Mouse (Mus musculus) C2C12 (cell line): ENCODE results near the gene Gbe1. TPM values are rescaled to one million over a fixed set of nuclear protein-coding genes. Genes with fewer than 3 reads are reported as not detected.

Experiments used
- H3K27me3 ChIP-seq: one replicate; pipeline ENCODE4 v1.6.1; 2011; ENCODE audit not compliant: control insufficient read depth, insufficient read depth, insufficient read length
- H3K36me3 ChIP-seq: one replicate; pipeline ENCODE4 v1.6.1; 2011; ENCODE audit not compliant: control insufficient read depth, insufficient read depth
- H3K4me3 ChIP-seq: one replicate; pipeline ENCODE4 v1.5.1; 2011; ENCODE audit warnings: mild to moderate bottlenecking, control low read depth; ENCODE audit not compliant: poor library complexity, insufficient read depth, severe bottlenecking
- H3K79me2 ChIP-seq: one replicate; pipeline ENCODE4 v1.6.1; 2011; ENCODE audit not compliant: control insufficient read depth, insufficient read depth
- H3K79me3 ChIP-seq: one replicate; pipeline ENCODE4 v1.6.1; 2011; ENCODE audit warnings: low read depth, control low read depth
- H3ac ChIP-seq: one replicate; pipeline ENCODE3; 2011; ENCODE audit warnings: low read depth; ENCODE audit not compliant: control insufficient read depth, insufficient read length
- CEBPB ChIP-seq: IDR thresholded peaks from one replicate; pipeline ENCODE4 v1.6.1; 2011; ENCODE audit warnings: low read depth, mild to moderate bottlenecking, control low read depth, moderate library complexity
- CTCF ChIP-seq: IDR thresholded peaks from one replicate; pipeline ENCODE4 v1.5.1; 2011; ENCODE audit not compliant: control insufficient read depth, insufficient read depth, insufficient read length
- FOSL1 ChIP-seq: IDR thresholded peaks from one replicate; pipeline ENCODE4 v1.8.0; 2011; ENCODE audit warnings: mild to moderate bottlenecking, low read length; ENCODE audit not compliant: poor library complexity, insufficient read depth, severe bottlenecking
- MAX ChIP-seq: IDR thresholded peaks from one replicate; pipeline ENCODE4 v1.6.1; 2011; ENCODE audit warnings: mild to moderate bottlenecking, control low read depth
- MYOD1 ChIP-seq: IDR thresholded peaks from one replicate; pipeline ENCODE4 v1.6.1; 2011; ENCODE audit warnings: low read depth; ENCODE audit not compliant: control insufficient read depth, insufficient read length
- MYOG ChIP-seq: IDR thresholded peaks from one replicate; pipeline ENCODE4 v1.6.1; 2011; ENCODE audit not compliant: control insufficient read depth, insufficient read length; ENCODE audit errors: extremely low read depth
- USF1 ChIP-seq: IDR thresholded peaks from one replicate; pipeline ENCODE4 v1.6.1; 2011; ENCODE audit warnings: low read depth, mild to moderate bottlenecking, control low read depth, moderate library complexity
- polyA plus RNA-seq: library from polyadenylated mRNA; unstranded; fragments of >200 nt; fragmentation: generic; extraction: Trizol; gene quantifications from one replicate; pipeline ENCODE4 v1.2.1, GENCODE M21; 2012; ENCODE audit warnings: missing spikeins

Gene Gbe1
- polyA plus RNA-seq, 1 experiment: 5.5 TPM

DNA sequence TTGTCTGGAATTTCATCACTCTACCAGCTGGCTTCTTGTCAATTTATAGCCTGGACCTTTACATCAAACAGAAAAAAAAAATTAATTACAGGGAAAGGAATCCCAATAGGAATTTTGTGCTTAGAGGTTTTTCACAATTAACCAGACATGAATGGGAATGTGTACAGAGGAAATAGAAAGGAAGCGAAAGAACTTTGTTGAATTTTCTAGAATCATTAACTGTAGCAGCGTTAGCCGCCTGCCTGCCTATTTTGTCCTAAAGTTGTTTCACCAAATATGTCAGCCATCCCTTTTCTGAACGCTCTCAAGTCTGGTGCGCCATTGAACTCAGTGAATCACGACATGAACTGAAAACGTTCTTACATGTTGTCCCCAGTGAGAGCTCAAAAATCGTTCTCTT lies 209.8 kb downstream of the Gbe1 start:
- Histone ChIP-seq H3ac (no peak overlapping the region), H3K27me3 (no peaks in the 10 kb centered on the region), H3K36me3 (no peaks in the 10 kb centered on the region), H3K79me3 (no peaks in the 10 kb centered on the region), H3K79me2 (no peaks in the 10 kb centered on the region), H3K4me3 (no peak overlapping the region)
- TF ChIP-seq USF1 (no peak), MYOD1 (no peak), MAX (no peak), CEBPB (no peak), MYOG (no peak), CTCF (no peak), FOSL1 (no peak)

DNA sequence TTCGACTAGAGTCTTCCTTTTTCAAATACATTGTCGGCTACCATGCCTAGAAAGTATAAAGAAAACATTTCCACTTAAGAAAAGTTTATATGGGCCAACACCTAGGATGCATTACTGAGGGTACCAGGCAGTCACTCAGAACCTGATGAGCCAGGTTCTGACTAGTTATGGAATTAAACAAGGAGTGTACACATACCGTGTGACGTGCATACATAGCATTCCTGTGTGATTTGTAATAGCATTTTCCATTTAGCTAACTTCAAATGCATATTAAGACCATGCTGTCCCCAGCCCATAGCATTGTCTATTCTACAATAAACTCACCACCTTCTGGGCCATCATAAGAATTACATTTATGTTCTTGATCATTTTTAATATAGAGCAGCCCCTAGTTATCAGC lies 210.5 kb downstream of the Gbe1 start:
- no peak overlapping the region for H3ac ChIP-seq
- H3K4me3 ChIP-seq: no peak overlapping the region
- no peaks in the 10 kb centered on the region for H3K36me3 ChIP-seq
- no peaks in the 10 kb centered on the region for H3K79me2 ChIP-seq
- no peaks in the 10 kb centered on the region for H3K79me3 ChIP-seq
- no peaks in the 10 kb centered on the region for H3K27me3 ChIP-seq
- TF ChIP-seq MYOD1 (no peak), MAX (no peak), USF1 (no peak), CEBPB (no peak), CTCF (no peak), MYOG (no peak), FOSL1 (no peak)

DNA sequence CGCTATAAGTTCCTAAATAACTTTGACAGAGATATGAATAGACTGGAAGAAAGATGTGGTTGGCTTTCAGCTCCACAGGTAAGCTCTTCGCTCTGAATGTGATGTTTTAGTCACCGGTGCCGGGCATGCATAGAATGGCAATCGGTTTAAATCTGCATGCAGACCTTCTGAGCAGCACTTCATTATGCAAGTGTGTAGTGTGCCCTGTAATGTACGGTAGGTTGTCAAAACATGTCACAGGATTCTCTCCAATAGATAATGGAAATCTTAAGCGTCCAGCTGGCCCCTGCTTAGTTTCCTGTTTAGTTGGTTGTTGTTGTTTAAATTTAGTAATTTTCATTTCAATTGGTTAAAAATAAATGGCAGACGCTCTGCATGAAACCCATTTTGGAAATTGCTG lies 213.5 kb downstream of the Gbe1 start:
- no peaks in the 10 kb centered on the region for H3K27me3 ChIP-seq
- no peaks in the 10 kb centered on the region for H3K79me2 ChIP-seq
- TF ChIP-seq MYOG (no peak), FOSL1 (no peak), USF1 (no peak), CEBPB (no peak), CTCF (no peak), MAX (no peak), MYOD1 (no peak)
- H3ac ChIP-seq: no peak overlapping the region
- H3K4me3 ChIP-seq: no peak overlapping the region
- H3K36me3 ChIP-seq: no peaks in the 10 kb centered on the region
- H3K79me3 ChIP-seq: no peaks in the 10 kb centered on the region

DNA sequence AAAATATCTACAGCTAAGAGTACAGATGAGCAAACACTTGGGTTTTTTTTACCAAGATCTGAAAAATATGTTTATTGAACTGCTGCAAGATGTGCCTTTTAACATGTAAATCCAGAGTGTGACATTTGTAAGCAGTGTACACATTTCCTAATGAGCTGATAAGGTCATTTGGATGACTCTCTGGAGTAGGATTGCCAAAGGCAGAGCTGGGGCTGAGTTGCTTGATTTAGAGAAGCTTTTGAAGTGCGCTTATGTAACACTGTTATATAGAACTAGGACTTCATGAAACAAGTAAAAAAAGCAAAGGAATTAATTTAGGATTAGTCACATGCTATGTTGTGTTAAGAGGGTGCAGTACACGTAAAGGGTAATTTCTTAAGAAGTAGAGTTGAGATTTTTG lies 221.5 kb downstream of the Gbe1 start:
- no peak overlapping the region for H3K4me3 ChIP-seq
- H3K79me3 ChIP-seq: no peaks in the 10 kb centered on the region
- TF ChIP-seq CEBPB: no peak
- H3K79me2 ChIP-seq: no peaks in the 10 kb centered on the region
- H3K36me3 ChIP-seq: no peaks in the 10 kb centered on the region
- H3ac ChIP-seq: no peak overlapping the region
- H3K27me3 ChIP-seq: no peaks in the 10 kb centered on the region

DNA sequence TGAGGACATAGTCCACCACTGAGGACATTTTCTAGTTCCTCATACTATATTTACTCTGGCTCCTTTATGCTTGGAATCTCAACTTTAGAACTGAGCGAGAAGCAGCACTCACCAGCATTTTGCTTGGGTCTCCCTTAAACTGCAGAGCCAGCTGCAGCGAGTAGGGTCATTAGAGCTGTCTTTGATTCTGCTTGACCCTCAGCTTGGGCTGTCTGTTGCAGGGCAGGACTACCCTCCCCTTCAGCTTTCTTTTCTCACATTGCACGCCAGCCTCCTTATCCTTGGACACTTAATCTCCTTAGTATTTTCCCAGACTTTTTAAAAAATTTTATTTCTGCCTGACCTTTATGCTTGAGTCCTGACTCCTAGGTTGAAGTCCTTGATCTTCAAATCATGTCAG lies 237.1 kb downstream of the Gbe1 start:
- Histone ChIP-seq H3K27me3 (no peaks in the 10 kb centered on the region), H3K36me3 (no peaks in the 10 kb centered on the region), H3K79me3 (no peaks in the 10 kb centered on the region), H3K79me2 (no peaks in the 10 kb centered on the region), H3ac (no peak overlapping the region), H3K4me3 (no peak overlapping the region)
- TF ChIP-seq FOSL1 (no peak), MYOG (no peak), MAX (no peak), CEBPB (no peak), CTCF (no peak), USF1 (no peak), MYOD1 (no peak)

DNA sequence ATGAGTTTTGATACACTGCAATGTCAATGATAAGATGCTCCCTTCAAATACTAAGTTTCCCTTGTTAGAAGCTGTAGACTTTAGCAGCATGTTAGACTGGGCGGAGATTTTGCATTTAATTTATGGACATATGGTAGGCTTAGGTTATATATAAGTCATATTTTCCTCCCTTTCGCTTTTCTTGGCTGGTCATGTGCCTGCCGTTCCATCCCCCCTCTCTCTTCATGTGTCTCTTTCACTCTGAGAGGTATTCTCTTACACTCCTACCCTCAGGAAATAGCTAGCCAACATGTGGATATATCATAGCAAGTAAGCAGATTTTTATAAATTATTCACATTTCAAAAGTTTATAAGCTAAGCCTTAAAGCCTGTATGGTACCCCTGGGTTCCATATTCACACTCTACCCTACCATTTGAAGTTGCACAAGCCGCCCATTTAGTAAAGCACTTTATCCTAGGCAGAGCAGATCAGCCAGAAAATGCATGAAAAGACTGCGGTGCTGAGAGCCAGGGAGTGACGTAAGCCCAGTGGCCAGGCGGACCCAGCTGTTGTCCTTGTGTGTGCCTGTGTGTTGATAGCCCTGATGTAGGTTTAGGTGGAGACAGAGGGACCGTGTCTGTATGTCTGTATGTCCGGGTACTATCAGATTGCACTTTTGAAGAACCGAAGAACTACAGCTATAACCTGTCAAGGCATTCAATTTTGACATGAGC lies 248.0 kb downstream of the Gbe1 start:
- no peak overlapping the region for H3K4me3 ChIP-seq
- H3K79me2 ChIP-seq: no peaks in the 10 kb centered on the region
- no peaks in the 10 kb centered on the region for H3K36me3 ChIP-seq
- TF ChIP-seq USF1 (no peak), MYOD1 (no peak), CTCF (no peak), MAX (no peak), FOSL1 (no peak), CEBPB (no peak)
- H3K79me3 ChIP-seq: no peaks in the 10 kb centered on the region
- H3K27me3 ChIP-seq: no peaks in the 10 kb centered on the region
- no peak overlapping the region for H3ac ChIP-seq
